Mouse (Mus musculus): ENCODE results near the gene Ano2. TPM values are rescaled to one million over a fixed set of nuclear protein-coding genes. Genes with fewer than 3 reads are reported as not detected.

Gene Ano2
- polyA plus RNA-seq, 1 experiment from 2014 or later, result 0.08 TPM

DNA sequence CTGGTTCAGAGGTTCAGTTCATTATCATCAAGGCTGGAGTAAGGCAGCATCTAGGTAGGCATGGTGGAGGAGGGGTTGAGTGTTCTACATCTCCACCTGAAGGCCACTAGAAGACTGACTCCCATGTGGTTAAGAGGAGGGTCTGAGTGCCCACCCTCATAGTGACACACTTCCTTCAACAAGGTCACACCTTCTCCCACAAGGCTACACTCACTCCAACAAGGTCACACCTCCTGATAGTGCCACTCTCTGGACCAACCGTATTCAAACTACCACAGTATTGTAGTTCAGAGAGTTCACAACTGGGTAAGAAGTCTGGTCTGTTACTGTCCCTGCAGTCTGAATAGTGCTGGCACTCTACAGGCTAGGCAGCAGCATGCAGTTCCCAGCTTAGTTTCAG lies 198.4 kb downstream of the Ano2 start:
- TF ChIP-seq CTCF (IDR thresholded peaks at IDR 0.05; ENCODE audit: low read depth), result no peak
- Histone ChIP-seq H3K27ac (ENCODE audit: low read depth) (no peak overlapping the region), H3K4me2 (no peak overlapping the region), H3K4me3 (ENCODE audit: low read depth, low read length) (no peak overlapping the region), H3K9me3 (ENCODE audit: low read depth, low read length) (no peaks in the 10 kb centered on the region), H3K27me3 (ENCODE audit: insufficient read depth, low read length) (no peaks in the 10 kb centered on the region), H3K36me3 (ENCODE audit: insufficient read depth) (no peaks in the 10 kb centered on the region), H3K9ac (no peak overlapping the region), H3K4me1 (ENCODE audit: insufficient read depth) (no peaks in the 10 kb centered on the region)
- WGBS, result 91% methylated on average over 1 of the region's 1 CpGs
- no peak for DNase-seq
- ATAC-seq (ENCODE audit: insufficient read depth), result no peak

DNA sequence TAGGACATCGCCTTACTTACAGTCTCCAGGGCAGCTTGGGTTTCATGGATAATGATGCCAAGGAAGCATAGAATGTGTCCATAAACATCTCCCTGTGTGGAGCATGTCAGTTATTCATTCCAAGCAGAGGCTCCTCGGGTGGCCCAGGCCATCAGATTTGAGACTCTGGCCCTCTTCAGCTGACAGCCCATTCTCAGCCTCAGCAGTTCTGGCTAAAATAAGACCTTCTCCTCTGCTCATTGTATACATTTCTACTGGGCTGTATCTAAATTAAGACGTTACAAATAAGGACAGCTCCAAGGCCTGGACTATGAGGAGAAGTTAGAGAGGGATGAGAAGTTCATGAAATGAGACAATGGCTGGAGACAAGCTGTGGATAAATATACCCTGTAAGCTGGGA lies 204.1 kb downstream of the Ano2 start:
- H3K4me2 ChIP-seq, result no peak overlapping the region
- no peaks in the 10 kb centered on the region for H3K9me3 ChIP-seq (ENCODE audit: low read depth, low read length)
- ATAC-seq (ENCODE audit: insufficient read depth) (no peak), DNase-seq (no peak)
- WGBS, result 55% methylated on average over 3 of the region's 3 CpGs
- no peaks in the 10 kb centered on the region for H3K36me3 ChIP-seq (ENCODE audit: insufficient read depth)
- H3K4me3 ChIP-seq (ENCODE audit: low read depth, low read length), result no peak overlapping the region
- no peaks in the 10 kb centered on the region for H3K27me3 ChIP-seq (ENCODE audit: insufficient read depth, low read length)
- no peak overlapping the region for H3K27ac ChIP-seq (ENCODE audit: low read depth)
- no peak for TF ChIP-seq CTCF (IDR thresholded peaks at IDR 0.05; ENCODE audit: low read depth)
- no peaks in the 10 kb centered on the region for H3K4me1 ChIP-seq (ENCODE audit: insufficient read depth)
- no peak overlapping the region for H3K9ac ChIP-seq

DNA sequence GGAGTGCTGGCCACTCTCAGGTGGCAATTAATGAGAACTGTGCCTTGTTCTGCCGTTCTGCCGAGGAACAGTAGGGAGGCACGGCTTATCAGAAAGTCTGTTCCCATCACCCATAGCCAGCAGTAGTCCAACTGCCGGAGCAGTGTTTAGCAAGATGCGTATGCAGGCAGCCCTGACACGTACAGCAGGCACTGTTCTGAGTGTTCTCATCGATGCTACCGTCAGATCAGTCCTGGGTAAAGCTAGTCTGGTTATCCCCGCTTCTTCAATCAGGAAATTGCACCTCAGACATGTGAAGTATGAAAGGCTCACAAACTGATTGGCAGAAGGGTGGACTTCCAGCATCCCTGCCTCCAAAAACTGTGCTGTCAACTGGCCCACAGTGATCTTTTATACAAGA lies 224.2 kb downstream of the Ano2 start:
- Histone ChIP-seq H3K27ac (ENCODE audit: low read depth) (no peak overlapping the region), H3K9ac (no peak overlapping the region), H3K27me3 (ENCODE audit: insufficient read depth, low read length) (no peaks in the 10 kb centered on the region), H3K36me3 (ENCODE audit: insufficient read depth) (no peaks in the 10 kb centered on the region), H3K4me3 (ENCODE audit: low read depth, low read length) (no peak overlapping the region), H3K4me2 (no peak overlapping the region), H3K4me1 (ENCODE audit: insufficient read depth) (no peaks in the 10 kb centered on the region), H3K9me3 (ENCODE audit: low read depth, low read length) (no peaks in the 10 kb centered on the region)
- no peak for DNase-seq
- no peak for TF ChIP-seq CTCF (IDR thresholded peaks at IDR 0.05; ENCODE audit: low read depth)
- 60% methylated on average over 9 of the region's 9 CpGs for WGBS
- ATAC-seq (ENCODE audit: insufficient read depth), result no peak

DNA sequence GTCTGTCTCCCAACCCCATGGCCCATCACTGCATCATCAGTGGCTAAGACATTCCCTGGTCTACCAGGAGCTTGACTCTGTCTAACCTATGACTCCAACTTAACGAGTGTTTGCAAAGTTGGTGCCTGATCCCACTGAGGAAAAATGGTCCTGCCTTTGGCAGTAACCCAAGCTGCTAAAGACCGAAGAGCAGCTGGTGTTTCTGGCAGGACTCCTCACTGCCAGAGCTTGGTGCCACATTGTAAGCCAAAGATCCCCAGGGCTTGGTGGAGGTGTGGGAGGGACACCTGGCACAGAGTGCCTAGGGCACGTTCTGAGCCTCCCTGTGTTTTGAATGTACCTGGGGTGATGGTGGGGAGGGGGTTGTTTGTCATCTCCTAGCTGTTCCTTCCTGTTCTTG lies 232.5 kb downstream of the Ano2 start:
- Histone ChIP-seq H3K4me1 (ENCODE audit: insufficient read depth) (no peaks in the 10 kb centered on the region), H3K27ac (ENCODE audit: low read depth) (no peak overlapping the region), H3K36me3 (ENCODE audit: insufficient read depth) (no peaks in the 10 kb centered on the region), H3K4me2 (no peak overlapping the region), H3K4me3 (ENCODE audit: low read depth, low read length) (no peak overlapping the region), H3K27me3 (ENCODE audit: insufficient read depth, low read length) (no peaks in the 10 kb centered on the region), H3K9ac (no peak overlapping the region), H3K9me3 (ENCODE audit: low read depth, low read length) (no peaks in the 10 kb centered on the region)
- DNase-seq, result peak; percentile 55
- no peak; the same call in 1 of the 2 replicates for ATAC-seq (ENCODE audit: insufficient read depth)
- TF ChIP-seq CTCF (IDR thresholded peaks at IDR 0.05; ENCODE audit: low read depth), result no peak
- 54% methylated on average over 3 of the region's 3 CpGs for WGBS

DNA sequence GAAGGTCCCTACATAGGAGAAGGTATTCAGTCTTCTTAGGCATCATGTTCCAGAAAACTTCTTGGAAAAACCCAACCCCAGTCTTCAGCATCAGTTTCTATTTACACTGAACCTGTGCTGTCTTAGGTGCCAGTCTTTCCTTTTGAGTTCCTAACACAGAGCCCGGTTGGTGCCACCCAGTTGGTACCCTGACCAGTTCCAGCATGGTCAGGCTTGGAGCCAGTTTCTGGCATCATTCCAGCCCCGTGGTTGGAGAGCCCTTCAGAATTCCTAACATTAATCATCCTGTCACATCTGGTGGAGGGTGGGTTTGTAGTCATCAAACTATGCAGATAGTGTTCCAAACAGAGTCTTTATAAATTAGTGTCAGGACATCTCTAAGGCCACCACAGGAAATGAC lies 234.8 kb downstream of the Ano2 start:
- no peak for TF ChIP-seq CTCF (IDR thresholded peaks at IDR 0.05; ENCODE audit: low read depth)
- DNase-seq, result no peak
- Histone ChIP-seq H3K27me3 (ENCODE audit: insufficient read depth, low read length) (no peaks in the 10 kb centered on the region), H3K9ac (no peak overlapping the region), H3K4me2 (no peak overlapping the region), H3K9me3 (ENCODE audit: low read depth, low read length) (no peaks in the 10 kb centered on the region), H3K36me3 (ENCODE audit: insufficient read depth) (no peaks in the 10 kb centered on the region), H3K4me3 (ENCODE audit: low read depth, low read length) (no peak overlapping the region), H3K27ac (ENCODE audit: low read depth) (no peak overlapping the region), H3K4me1 (ENCODE audit: insufficient read depth) (no peaks in the 10 kb centered on the region)
- 48% methylated on average over 2 of the region's 2 CpGs for WGBS
- no peak for ATAC-seq (ENCODE audit: insufficient read depth)

DNA sequence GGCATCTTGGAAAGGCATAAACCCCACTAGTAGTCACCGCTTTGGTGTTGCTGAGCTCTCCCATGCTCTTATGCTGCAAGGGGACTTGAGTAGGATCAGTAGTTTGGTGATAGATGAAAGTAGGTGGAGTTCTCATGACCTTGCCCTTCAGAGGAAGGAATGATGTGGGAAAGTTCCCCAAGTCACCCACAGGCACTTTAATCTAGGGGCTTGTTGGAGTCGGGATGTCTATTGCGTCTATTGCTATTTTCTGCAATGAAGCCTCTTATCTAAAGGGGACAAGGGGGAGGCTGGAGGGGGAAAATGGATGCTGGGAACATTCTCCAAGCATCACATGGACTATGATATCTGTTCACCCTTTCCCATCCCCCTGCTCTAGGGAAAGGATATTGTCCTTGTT lies 235.6 kb downstream of the Ano2 start:
- no peak overlapping the region for H3K4me3 ChIP-seq (ENCODE audit: low read depth, low read length)
- H3K4me2 ChIP-seq, result no peak overlapping the region
- ATAC-seq (ENCODE audit: insufficient read depth) (no peak), DNase-seq (no peak)
- H3K27me3 ChIP-seq (ENCODE audit: insufficient read depth, low read length), result no peaks in the 10 kb centered on the region
- WGBS, result 83% methylated on average over 3 of the region's 3 CpGs
- TF ChIP-seq CTCF (IDR thresholded peaks at IDR 0.05; ENCODE audit: low read depth), result no peak
- no peak overlapping the region for H3K27ac ChIP-seq (ENCODE audit: low read depth)
- no peaks in the 10 kb centered on the region for H3K4me1 ChIP-seq (ENCODE audit: insufficient read depth)
- H3K9ac ChIP-seq, result no peak overlapping the region
- no peaks in the 10 kb centered on the region for H3K36me3 ChIP-seq (ENCODE audit: insufficient read depth)
- no peaks in the 10 kb centered on the region for H3K9me3 ChIP-seq (ENCODE audit: low read depth, low read length)

DNA sequence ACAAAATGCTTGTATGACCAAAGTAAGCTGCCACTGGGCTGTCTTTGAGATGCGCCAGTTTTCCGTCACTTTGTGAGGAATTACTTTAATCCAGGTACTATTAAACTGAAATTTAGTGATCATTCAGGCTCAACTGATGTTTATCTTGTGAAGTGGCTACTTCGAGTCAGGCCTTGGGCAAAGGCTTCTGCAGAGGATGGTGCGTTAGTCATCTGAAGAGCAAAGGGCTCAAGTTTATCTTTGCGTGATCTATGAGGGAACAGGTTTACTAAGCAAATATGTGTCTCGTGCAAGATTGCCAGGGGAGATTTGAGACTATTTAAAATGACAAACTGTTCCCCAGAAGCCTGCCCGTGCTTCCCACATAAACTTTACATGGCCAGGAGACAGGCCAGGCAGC lies 241.7 kb downstream of the Ano2 start:
- DNase-seq (no peak), ATAC-seq (ENCODE audit: insufficient read depth) (no peak)
- Histone ChIP-seq H3K4me3 (ENCODE audit: low read depth, low read length) (no peak overlapping the region), H3K27me3 (ENCODE audit: insufficient read depth, low read length) (no peaks in the 10 kb centered on the region), H3K4me2 (no peak overlapping the region), H3K36me3 (ENCODE audit: insufficient read depth) (no peaks in the 10 kb centered on the region), H3K27ac (ENCODE audit: low read depth) (no peak overlapping the region), H3K9me3 (ENCODE audit: low read depth, low read length) (no peaks in the 10 kb centered on the region), H3K9ac (no peak overlapping the region), H3K4me1 (ENCODE audit: insufficient read depth) (no peaks in the 10 kb centered on the region)
- 44% methylated on average over 7 of the region's 7 CpGs for WGBS
- TF ChIP-seq CTCF (IDR thresholded peaks at IDR 0.05; ENCODE audit: low read depth), result no peak

DNA sequence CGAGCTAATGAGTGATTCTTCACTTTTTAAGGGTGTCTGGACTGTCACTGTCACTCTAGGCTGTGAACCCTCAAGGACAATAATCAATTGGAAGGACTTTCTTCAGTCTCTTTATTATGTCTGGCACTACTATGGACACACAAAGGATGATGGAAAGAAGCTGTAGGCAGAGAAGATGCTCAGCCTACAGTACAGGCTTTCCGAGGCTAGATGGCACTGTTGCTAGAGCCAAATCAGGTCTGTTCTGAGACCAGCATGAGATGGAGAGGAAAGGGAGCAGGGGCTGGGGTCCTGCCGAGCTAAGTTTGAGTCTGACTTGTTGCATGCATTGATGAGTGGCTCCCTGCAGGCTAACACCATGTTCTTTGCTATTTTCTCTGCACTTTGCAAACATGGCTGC lies 264.7 kb downstream of the Ano2 start:
- no peaks in the 10 kb centered on the region for H3K4me1 ChIP-seq (ENCODE audit: insufficient read depth)
- H3K36me3 ChIP-seq (ENCODE audit: insufficient read depth), result no peaks in the 10 kb centered on the region
- H3K27me3 ChIP-seq (ENCODE audit: insufficient read depth, low read length), result no peaks in the 10 kb centered on the region
- no peak overlapping the region for H3K4me3 ChIP-seq (ENCODE audit: low read depth, low read length)
- DNase-seq (peak; percentile 82), ATAC-seq (ENCODE audit: insufficient read depth) (peak; percentile 68; the same call in 1 of the 2 replicates)
- peak; percentile 87 for TF ChIP-seq CTCF (IDR thresholded peaks at IDR 0.05; ENCODE audit: low read depth)
- no peaks in the 10 kb centered on the region for H3K9me3 ChIP-seq (ENCODE audit: low read depth, low read length)
- 8% methylated on average over 3 of the region's 3 CpGs for WGBS
- no peak overlapping the region for H3K4me2 ChIP-seq
- no peak overlapping the region for H3K27ac ChIP-seq (ENCODE audit: low read depth)
- H3K9ac ChIP-seq, result no peak overlapping the region
